Mouse (Mus musculus): ENCODE measurements around the gene Il7r. TPM values are rescaled to one million over a fixed set of nuclear protein-coding genes. Genes with fewer than 3 reads are reported as not detected.

Gene Il7r
- polyA plus RNA-seq, 1 experiment from 2014 or later = 0.19 TPM

- Histone ChIP-seq H3K4me2 (ENCODE audit: low read depth, low read length) (no peak overlapping the region), H3K4me1 (ENCODE audit: control insufficient read depth, insufficient read depth, low read length) (no peaks in the 10 kb centered on the region), H3K4me3 (ENCODE audit: low read depth, low read length) (no peak overlapping the region), H3K27ac (replicated peaks; ENCODE audit: low read depth, low read length) (no peak overlapping the region), H3K9ac (ENCODE audit: low read depth, low read length) (no peak overlapping the region), H3K9me3 (ENCODE audit: control insufficient read depth, low read length) (no peaks in the 10 kb centered on the region), H3K36me3 (ENCODE audit: control insufficient read depth, insufficient read depth, low read length) (no peaks in the 10 kb centered on the region), H3K27me3 (replicated peaks; ENCODE audit: control insufficient read depth, insufficient read depth, low read length) (no peaks in the 10 kb centered on the region)
- ATAC-seq (ENCODE audit: low read depth) (no peak), DNase-seq (ENCODE audit: low spot score) (no peak)
- 83% methylated on average over 3 of the region's 3 CpGs for WGBS
These were observed 6.9 kb downstream of the Il7r start for GRCm38 (mm10) chr15:9523059-9523458.

GRCm38 (mm10) chr15:9492077-9492476 lies 37.9 kb downstream of the Il7r start:
- Histone ChIP-seq H3K27me3 (replicated peaks; ENCODE audit: control insufficient read depth, insufficient read depth, low read length) (no peaks in the 10 kb centered on the region), H3K4me1 (ENCODE audit: control insufficient read depth, insufficient read depth, low read length) (no peaks in the 10 kb centered on the region), H3K27ac (replicated peaks; ENCODE audit: low read depth, low read length) (no peak overlapping the region), H3K36me3 (ENCODE audit: control insufficient read depth, insufficient read depth, low read length) (no peaks in the 10 kb centered on the region), H3K4me2 (ENCODE audit: low read depth, low read length) (no peak overlapping the region), H3K9me3 (ENCODE audit: control insufficient read depth, low read length) (no peaks in the 10 kb centered on the region), H3K4me3 (ENCODE audit: low read depth, low read length) (no peak overlapping the region), H3K9ac (ENCODE audit: low read depth, low read length) (no peak overlapping the region)
- no peak for DNase-seq (ENCODE audit: low spot score)
- ATAC-seq (ENCODE audit: low read depth) = no peak
- WGBS = 70% methylated on average over 3 of the region's 3 CpGs

- ATAC-seq (ENCODE audit: low read depth) (no peak), DNase-seq (ENCODE audit: low spot score) (no peak)
- 89% methylated on average over 2 of the region's 2 CpGs for WGBS
- no peaks in the 10 kb centered on the region for H3K36me3 ChIP-seq (ENCODE audit: control insufficient read depth, insufficient read depth, low read length)
- no peak overlapping the region for H3K27ac ChIP-seq (replicated peaks; ENCODE audit: low read depth, low read length)
- no peak overlapping the region for H3K4me2 ChIP-seq (ENCODE audit: low read depth, low read length)
- no peaks in the 10 kb centered on the region for H3K27me3 ChIP-seq (replicated peaks; ENCODE audit: control insufficient read depth, insufficient read depth, low read length)
- no peaks in the 10 kb centered on the region for H3K4me1 ChIP-seq (ENCODE audit: control insufficient read depth, insufficient read depth, low read length)
- H3K9me3 ChIP-seq (ENCODE audit: control insufficient read depth, low read length) = no peaks in the 10 kb centered on the region
- no peak overlapping the region for H3K9ac ChIP-seq (ENCODE audit: low read depth, low read length)
- H3K4me3 ChIP-seq (ENCODE audit: low read depth, low read length) = no peak overlapping the region
These were observed 40.4 kb downstream of the Il7r start for GRCm38 (mm10) chr15:9489417-9490118.

GRCm38 (mm10) chr15:9473188-9473587 lies 56.8 kb downstream of the Il7r start:
- no peaks in the 10 kb centered on the region; the same call in 1 of the 2 replicates for H3K9me3 ChIP-seq (ENCODE audit: control insufficient read depth, low read length)
- no peak overlapping the region for H3K4me3 ChIP-seq (ENCODE audit: low read depth, low read length)
- ATAC-seq (ENCODE audit: low read depth) = no peak
- H3K27me3 ChIP-seq (replicated peaks; ENCODE audit: control insufficient read depth, insufficient read depth, low read length) = no peaks in the 10 kb centered on the region
- 91% methylated on average over 1 of the region's 1 CpGs for WGBS
- no peak overlapping the region for H3K4me2 ChIP-seq (ENCODE audit: low read depth, low read length)
- H3K27ac ChIP-seq (replicated peaks; ENCODE audit: low read depth, low read length) = no peak overlapping the region
- no peak overlapping the region for H3K9ac ChIP-seq (ENCODE audit: low read depth, low read length)
- DNase-seq (ENCODE audit: low spot score) = no peak
- no peaks in the 10 kb centered on the region for H3K36me3 ChIP-seq (ENCODE audit: control insufficient read depth, insufficient read depth, low read length)
- no peaks in the 10 kb centered on the region for H3K4me1 ChIP-seq (ENCODE audit: control insufficient read depth, insufficient read depth, low read length)

- DNase-seq (ENCODE audit: low spot score) (no peak), ATAC-seq (ENCODE audit: low read depth) (no peak)
- WGBS = 59% methylated on average over 3 of the region's 3 CpGs
These were observed 57.4 kb downstream of the Il7r start for GRCm38 (mm10) chr15:9472618-9473017.

GRCm38 (mm10) chr15:9472167-9472566 lies 57.8 kb downstream of the Il7r start:
- Histone ChIP-seq H3K27me3 (replicated peaks; ENCODE audit: control insufficient read depth, insufficient read depth, low read length) (no peaks in the 10 kb centered on the region), H3K9ac (ENCODE audit: low read depth, low read length) (no peak overlapping the region), H3K27ac (replicated peaks; ENCODE audit: low read depth, low read length) (no peak overlapping the region), H3K4me2 (ENCODE audit: low read depth, low read length) (no peak overlapping the region), H3K4me1 (ENCODE audit: control insufficient read depth, insufficient read depth, low read length) (no peaks in the 10 kb centered on the region), H3K36me3 (ENCODE audit: control insufficient read depth, insufficient read depth, low read length) (no peaks in the 10 kb centered on the region), H3K4me3 (ENCODE audit: low read depth, low read length) (no peak overlapping the region), H3K9me3 (ENCODE audit: control insufficient read depth, low read length) (no peaks in the 10 kb centered on the region; the same call in 1 of the 2 replicates)
- WGBS = 57% methylated on average over 3 of the region's 3 CpGs
- ATAC-seq (ENCODE audit: low read depth) (no peak), DNase-seq (ENCODE audit: low spot score) (no peak)

More at GRCm38 (mm10) chr15:9472618-9473017, 57.4 kb downstream of the Il7r start:
- Histone ChIP-seq H3K4me1 (ENCODE audit: control insufficient read depth, insufficient read depth, low read length) (no peaks in the 10 kb centered on the region), H3K9me3 (ENCODE audit: control insufficient read depth, low read length) (no peaks in the 10 kb centered on the region; the same call in 1 of the 2 replicates), H3K36me3 (ENCODE audit: control insufficient read depth, insufficient read depth, low read length) (no peaks in the 10 kb centered on the region), H3K4me3 (ENCODE audit: low read depth, low read length) (no peak overlapping the region), H3K9ac (ENCODE audit: low read depth, low read length) (no peak overlapping the region), H3K27me3 (replicated peaks; ENCODE audit: control insufficient read depth, insufficient read depth, low read length) (no peaks in the 10 kb centered on the region), H3K27ac (replicated peaks; ENCODE audit: low read depth, low read length) (no peak overlapping the region), H3K4me2 (ENCODE audit: low read depth, low read length) (no peak overlapping the region)

- WGBS = 87% methylated on average over 4 of the region's 4 CpGs
These were observed 58.8 kb downstream of the Il7r start for GRCm38 (mm10) chr15:9471053-9471685.

GRCm38 (mm10) chr15:9464039-9464438 lies 65.9 kb downstream of the Il7r start:
- WGBS = 21% methylated on average over 1 of the region's 1 CpGs
- DNase-seq (ENCODE audit: low spot score) (no peak), ATAC-seq (ENCODE audit: low read depth) (no peak)
- H3K36me3 ChIP-seq (ENCODE audit: control insufficient read depth, insufficient read depth, low read length) = no peaks in the 10 kb centered on the region
- H3K4me3 ChIP-seq (ENCODE audit: low read depth, low read length) = no peak overlapping the region
- no peaks in the 10 kb centered on the region; the same call in 1 of the 2 replicates for H3K9me3 ChIP-seq (ENCODE audit: control insufficient read depth, low read length)
- no peaks in the 10 kb centered on the region for H3K4me1 ChIP-seq (ENCODE audit: control insufficient read depth, insufficient read depth, low read length)
- no peak overlapping the region for H3K27ac ChIP-seq (replicated peaks; ENCODE audit: low read depth, low read length)
- no peak overlapping the region for H3K9ac ChIP-seq (ENCODE audit: low read depth, low read length)
- no peak overlapping the region for H3K4me2 ChIP-seq (ENCODE audit: low read depth, low read length)
- no peaks in the 10 kb centered on the region for H3K27me3 ChIP-seq (replicated peaks; ENCODE audit: control insufficient read depth, insufficient read depth, low read length)

More at GRCm38 (mm10) chr15:9471053-9471685, 58.8 kb downstream of the Il7r start:
- ATAC-seq (ENCODE audit: low read depth) = no peak
- no peaks in the 10 kb centered on the region; the same call in 1 of the 2 replicates for H3K9me3 ChIP-seq (ENCODE audit: control insufficient read depth, low read length)
- no peaks in the 10 kb centered on the region for H3K4me1 ChIP-seq (ENCODE audit: control insufficient read depth, insufficient read depth, low read length)
- H3K9ac ChIP-seq (ENCODE audit: low read depth, low read length) = no peak overlapping the region
- no peak for DNase-seq (ENCODE audit: low spot score)
- H3K27ac ChIP-seq (replicated peaks; ENCODE audit: low read depth, low read length) = no peak overlapping the region
- H3K4me3 ChIP-seq (ENCODE audit: low read depth, low read length) = no peak overlapping the region
- H3K4me2 ChIP-seq (ENCODE audit: low read depth, low read length) = no peak overlapping the region
- no peaks in the 10 kb centered on the region for H3K27me3 ChIP-seq (replicated peaks; ENCODE audit: control insufficient read depth, insufficient read depth, low read length)
- H3K36me3 ChIP-seq (ENCODE audit: control insufficient read depth, insufficient read depth, low read length) = no peaks in the 10 kb centered on the region

Measured in embryonic facial prominence, embryonic 14.5 days (tissue).